Comparison of ENCODE assay signal across 17 mouse cellular contexts in genomic region chr3:69292628-69293027, GRCm38 (mm10). TPM values are rescaled to one million over a fixed set of nuclear protein-coding genes. Genes with fewer than 3 reads are reported as not detected.
DNase-seq lines count a peak whose midpoint lies in the region; ATAC-seq lines count a peak whose summit lies in the region.
"Had no signal": no experiment of that assay in that cellular context is flagged by ENCODE, and none has a peak within 500 bp of the region (broad histone marks: within the 10 kb centered on the region; RNA-seq: fewer than 3 reads in every experiment).

No protein-coding gene starts in this region.

- no peak overlapping the region for H3K4me2 ChIP-seq in kidney, embryonic 14.5 days (replicated peaks; ENCODE audit: low read depth, low read length)
- H3K4me2 ChIP-seq in lung, embryonic 16.5 days (ENCODE audit: low read depth, low read length): no peak overlapping the region
- H3K4me2 ChIP-seq: embryonic facial prominence, embryonic 13.5 days; heart, embryonic 13.5 days; hindbrain, embryonic 14.5 days; midbrain, embryonic 12.5 days; neural tube, embryonic 12.5 days had no signal

- H3K27me3 ChIP-seq in kidney, embryonic 14.5 days (ENCODE audit: control insufficient read depth, insufficient read depth, low read length): no peaks in the 10 kb centered on the region
- no peaks in the 10 kb centered on the region for H3K27me3 ChIP-seq in lung, embryonic 16.5 days (ENCODE audit: control insufficient read depth, insufficient read depth, low read depth, low read length)
- H3K27me3 ChIP-seq: embryonic facial prominence, embryonic 13.5 days; heart, embryonic 13.5 days; midbrain, embryonic 12.5 days; neural tube, embryonic 12.5 days had no signal

- H3K9me3 ChIP-seq in kidney, embryonic 14.5 days (ENCODE audit: control insufficient read depth, low read length): no peaks in the 10 kb centered on the region
- no peaks in the 10 kb centered on the region for H3K9me3 ChIP-seq in lung, embryonic 16.5 days (ENCODE audit: control insufficient read depth, low read length)
- H3K9me3 ChIP-seq: embryonic facial prominence, embryonic 13.5 days; heart, embryonic 13.5 days; midbrain, embryonic 12.5 days; neural tube, embryonic 12.5 days had no signal

- ATAC-seq in kidney, embryonic 14.5 days (ENCODE audit: low FRiP score, low TSS enrichment): no peak
- ATAC-seq in lung, embryonic 16.5 days (ENCODE audit: low read depth): 0 out of 2 replicates have a peak, but pooled peaks have one; percentile 46
- ATAC-seq: forebrain, embryonic 14.5 days had no signal

- no peak overlapping the region for H3K27ac ChIP-seq in kidney, embryonic 14.5 days (ENCODE audit: low read depth, low read length)
- peak overlapping the region; percentile 27; the same call in 1 of the 2 replicates for H3K27ac ChIP-seq in lung, embryonic 16.5 days (ENCODE audit: low read length)
- H3K27ac ChIP-seq: embryonic facial prominence, embryonic 13.5 days; heart, embryonic 13.5 days; hindbrain, embryonic 14.5 days; midbrain, embryonic 12.5 days; neural tube, embryonic 12.5 days had no signal

- no peak overlapping the region for H3K9ac ChIP-seq in kidney, embryonic 14.5 days (ENCODE audit: low read depth, low read length)
- no peak overlapping the region for H3K9ac ChIP-seq in lung, embryonic 16.5 days (ENCODE audit: low read length)
- H3K9ac ChIP-seq: embryonic facial prominence, embryonic 13.5 days; heart, embryonic 13.5 days; hindbrain, embryonic 14.5 days; midbrain, embryonic 12.5 days; neural tube, embryonic 12.5 days had no signal

- 61% methylated on average over 1 of the region's 1 CpGs for WGBS in kidney, embryonic 14.5 days
- 41% methylated on average over 1 of the region's 1 CpGs for WGBS in lung, embryonic 16.5 days

- H3K4me3 ChIP-seq in kidney, embryonic 14.5 days (ENCODE audit: low read length): no peak overlapping the region
- no peak overlapping the region for H3K4me3 ChIP-seq in lung, embryonic 16.5 days (ENCODE audit: low read length)
- H3K4me3 ChIP-seq: embryonic facial prominence, embryonic 13.5 days; heart, embryonic 13.5 days; midbrain, embryonic 12.5 days; neural tube, embryonic 12.5 days had no signal

- peak; percentile 16 to 47 for DNase-seq in cerebellum, postnatal 25 days
- DNase-seq in cerebellum, adult 9-11 months: no peak
- DNase-seq in kidney, adult 8-10 months: peak; percentile 13 to 40
- no peak for DNase-seq in spleen, postnatal 14 days (ENCODE audit: low spot score in 2 of 2)
- DNase-seq in thymus, postnatal 14 days: no peak
- DNase-seq: gastrocnemius, postnatal 10 days; liver; right cerebral cortex, postnatal 4 days; thymus, postnatal 36 days had no signal

- H3K4me1 ChIP-seq in kidney, embryonic 14.5 days (ENCODE audit: control insufficient read depth, insufficient read depth, low read length): no peaks in the 10 kb centered on the region
- H3K4me1 ChIP-seq in lung, embryonic 16.5 days (replicated peaks; ENCODE audit: control insufficient read depth, insufficient read depth, low read length): peaks cover 10% of the 10 kb centered on the region; the same call in 1 of the 2 replicates
- H3K4me1 ChIP-seq: midbrain, embryonic 12.5 days; neural tube, embryonic 12.5 days had no signal

- H3K36me3 ChIP-seq in kidney, embryonic 14.5 days (ENCODE audit: control insufficient read depth, insufficient read depth, low read length): no peaks in the 10 kb centered on the region
- no peaks in the 10 kb centered on the region for H3K36me3 ChIP-seq in lung, embryonic 16.5 days (ENCODE audit: control insufficient read depth, insufficient read depth, low read length)
- H3K36me3 ChIP-seq: embryonic facial prominence, embryonic 13.5 days; heart, embryonic 13.5 days; midbrain, embryonic 12.5 days; neural tube, embryonic 12.5 days had no signal

RNA-seq across cellular contexts. Expression of gene Ppm1l, which starts 24.0 kb away (rescaled TPM):
- 4.8 and 6.7 TPM in 2 replicates for polyA plus RNA-seq in kidney, embryonic 14.5 days (2014; fragmentation: Nextera tagmentation; extraction: Ambion mirVana)
- 6.0 and 6.8 TPM in 2 replicates for polyA plus RNA-seq in lung, embryonic 16.5 days (2015; fragmentation: Nextera tagmentation; extraction: Ambion mirVana)

Comparison
In these comparisons a context has a peak if more than half of its experiments do, and no peak if none do; other contexts are left out.
1. DNase-seq: peak in cerebellum, postnatal 25 days (2 of 2) and kidney, adult 8-10 months (2 of 2); none in cerebellum, adult 9-11 months (single experiment), spleen, postnatal 14 days (0 of 2) and thymus, postnatal 14 days (single experiment).